Mouse (Mus musculus): ENCODE data around the gene Stmnd1. TPM values are rescaled to one million over a fixed set of nuclear protein-coding genes. Genes with fewer than 3 reads are reported as not detected.

Stmnd1 gene
- total and polyA plus RNA-seq, 2 experiments: not detected

DNA sequence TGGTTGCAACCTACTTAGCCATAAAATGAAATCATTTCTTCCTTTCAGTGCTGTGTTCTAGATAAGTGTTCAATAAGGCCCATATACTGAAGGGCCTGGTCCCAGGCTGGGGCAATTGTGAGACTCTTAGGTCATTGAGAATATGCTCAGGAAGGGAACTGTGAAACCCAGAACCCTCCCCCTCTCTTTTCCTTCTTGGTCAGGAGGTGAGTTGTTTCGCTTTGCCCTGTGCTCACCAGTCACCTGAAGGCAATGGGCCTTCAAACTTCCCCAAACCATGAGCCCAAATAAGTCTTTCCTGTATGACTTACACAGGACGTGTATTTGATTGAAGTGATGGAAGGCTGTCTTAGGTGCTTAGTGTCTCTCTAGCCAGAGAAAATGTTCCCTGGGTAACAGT is 64.3 kb downstream of the Stmnd1 start:
- H3K9ac ChIP-seq (ENCODE audit: low read depth, low read length): no peak overlapping the region
- no peaks in the 10 kb centered on the region for H3K36me3 ChIP-seq (ENCODE audit: control insufficient read depth, insufficient read depth, low read length)
- no peaks in the 10 kb centered on the region for H3K79me2 ChIP-seq (ENCODE audit: control insufficient read depth, insufficient read depth, low read length)
- H3K27ac ChIP-seq (replicated peaks; ENCODE audit: insufficient read depth, low read depth, low read length): no peak overlapping the region
- no peak overlapping the region for H3K4me3 ChIP-seq (ENCODE audit: insufficient read depth, low read depth, low read length)
- H3K4me1 ChIP-seq (ENCODE audit: control insufficient read depth, insufficient read depth, low read length): no peaks in the 10 kb centered on the region
- no peaks in the 10 kb centered on the region for H3K27me3 ChIP-seq (ENCODE audit: control insufficient read depth, insufficient read depth, low read length)
- TF ChIP-seq CTCF (IDR thresholded peaks at IDR 0.05; ENCODE audit: low read depth, low read length): no peak
- no peak for TF ChIP-seq POLR2A (IDR thresholded peaks at IDR 0.05; ENCODE audit: extremely low read depth, insufficient read depth, low read length)
- WGBS: 86% methylated on average over 2 of the region's 2 CpGs
- DNase-seq (ENCODE audit: extremely low read depth, low read depth, low spot score): no peak

DNA sequence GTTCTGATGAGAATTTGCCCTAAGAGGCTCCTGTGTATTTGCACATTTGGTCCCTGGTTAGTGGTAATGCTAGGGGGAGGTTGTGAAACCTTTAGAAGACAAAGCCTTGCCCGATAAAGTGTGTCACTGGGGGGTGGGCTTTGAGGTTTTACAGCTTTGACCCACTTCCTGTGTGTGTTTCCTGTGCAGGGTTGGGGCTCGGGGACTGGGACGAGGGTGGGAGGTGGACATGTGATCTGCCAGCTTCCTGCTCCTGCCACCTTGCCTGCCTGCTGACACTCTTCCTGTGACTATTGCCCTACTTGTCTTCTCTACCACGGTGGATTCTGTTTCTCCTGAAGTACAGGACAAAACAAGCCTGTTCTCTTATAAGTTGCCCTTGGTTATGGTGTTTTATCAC is 66.4 kb downstream of the Stmnd1 start:
- Histone ChIP-seq H3K27me3 (ENCODE audit: control insufficient read depth, insufficient read depth, low read length) (no peaks in the 10 kb centered on the region), H3K4me1 (ENCODE audit: control insufficient read depth, insufficient read depth, low read length) (no peaks in the 10 kb centered on the region), H3K79me2 (ENCODE audit: control insufficient read depth, insufficient read depth, low read length) (no peaks in the 10 kb centered on the region), H3K4me3 (ENCODE audit: insufficient read depth, low read depth, low read length) (no peak overlapping the region), H3K27ac (replicated peaks; ENCODE audit: insufficient read depth, low read depth, low read length) (no peak overlapping the region), H3K36me3 (ENCODE audit: control insufficient read depth, insufficient read depth, low read length) (no peaks in the 10 kb centered on the region), H3K9ac (ENCODE audit: low read depth, low read length) (no peak overlapping the region)
- no peak for TF ChIP-seq CTCF (IDR thresholded peaks at IDR 0.05; ENCODE audit: low read depth, low read length)
- no peak for TF ChIP-seq POLR2A (IDR thresholded peaks at IDR 0.05; ENCODE audit: extremely low read depth, insufficient read depth, low read length)
- DNase-seq (ENCODE audit: extremely low read depth, low read depth, low spot score): no peak
- 56% methylated on average over 4 of the region's 4 CpGs for whole genome bisulfite sequencing

DNA sequence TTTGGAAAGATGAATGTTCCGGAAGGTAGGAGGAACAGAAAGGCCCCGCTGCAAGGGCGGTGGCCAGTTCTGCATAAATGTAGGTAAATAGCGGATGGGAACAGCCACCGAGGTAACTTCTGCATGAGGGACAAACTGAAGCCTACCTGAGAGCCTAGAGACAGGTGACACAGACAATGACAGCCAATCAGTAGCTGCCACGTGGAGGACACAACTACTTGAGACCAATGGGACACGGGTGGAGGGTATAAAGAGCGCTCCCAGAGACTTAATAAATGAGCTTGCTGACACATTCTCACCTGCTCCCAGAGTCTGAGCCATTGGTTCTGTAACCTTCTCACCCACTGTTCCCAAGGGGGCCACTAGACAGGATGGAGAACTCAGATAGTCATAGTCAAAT is 67.1 kb downstream of the Stmnd1 start:
- no peak for TF ChIP-seq CTCF (IDR thresholded peaks at IDR 0.05; ENCODE audit: low read depth, low read length)
- no peak for TF ChIP-seq POLR2A (IDR thresholded peaks at IDR 0.05; ENCODE audit: extremely low read depth, insufficient read depth, low read length)
- Histone ChIP-seq H3K4me1 (ENCODE audit: control insufficient read depth, insufficient read depth, low read length) (no peaks in the 10 kb centered on the region), H3K4me3 (ENCODE audit: insufficient read depth, low read depth, low read length) (no peak overlapping the region), H3K27me3 (ENCODE audit: control insufficient read depth, insufficient read depth, low read length) (no peaks in the 10 kb centered on the region), H3K36me3 (ENCODE audit: control insufficient read depth, insufficient read depth, low read length) (no peaks in the 10 kb centered on the region), H3K79me2 (ENCODE audit: control insufficient read depth, insufficient read depth, low read length) (no peaks in the 10 kb centered on the region), H3K27ac (replicated peaks; ENCODE audit: insufficient read depth, low read depth, low read length) (no peak overlapping the region), H3K9ac (ENCODE audit: low read depth, low read length) (no peak overlapping the region)
- 94% methylated on average over 8 of the region's 8 CpGs for WGBS
- DNase-seq (ENCODE audit: extremely low read depth, low read depth, low spot score): no peak

DNA sequence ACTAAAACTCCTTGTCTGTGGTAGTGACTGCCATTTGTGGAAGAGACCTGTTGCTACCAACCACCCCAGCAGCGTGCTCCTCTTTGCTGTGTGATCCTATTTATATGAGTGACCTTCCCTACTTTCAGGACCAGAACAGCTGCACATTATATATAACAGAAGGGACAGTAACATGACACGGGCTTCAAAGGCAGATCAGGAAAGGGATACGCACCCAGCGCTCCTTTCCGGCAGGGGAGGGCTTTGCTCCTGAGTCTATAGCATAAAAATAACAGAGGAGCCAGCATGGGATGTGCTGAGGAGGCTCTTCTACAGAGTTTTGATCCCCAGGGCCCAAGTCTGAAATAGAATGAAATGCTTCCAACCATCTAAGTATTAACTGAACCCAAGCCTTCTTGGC is 67.9 kb downstream of the Stmnd1 start:
- no peak for DNase-seq (ENCODE audit: extremely low read depth, low read depth, low spot score)
- TF ChIP-seq POLR2A (IDR thresholded peaks at IDR 0.05; ENCODE audit: extremely low read depth, insufficient read depth, low read length): no peak
- H3K27me3 ChIP-seq (ENCODE audit: control insufficient read depth, insufficient read depth, low read length): no peaks in the 10 kb centered on the region
- 94% methylated on average over 5 of the region's 5 CpGs for WGBS
- H3K79me2 ChIP-seq (ENCODE audit: control insufficient read depth, insufficient read depth, low read length): no peaks in the 10 kb centered on the region
- H3K36me3 ChIP-seq (ENCODE audit: control insufficient read depth, insufficient read depth, low read length): no peaks in the 10 kb centered on the region
- H3K27ac ChIP-seq (replicated peaks; ENCODE audit: insufficient read depth, low read depth, low read length): no peak overlapping the region
- no peak overlapping the region for H3K4me3 ChIP-seq (ENCODE audit: insufficient read depth, low read depth, low read length)
- H3K4me1 ChIP-seq (ENCODE audit: control insufficient read depth, insufficient read depth, low read length): no peaks in the 10 kb centered on the region
- no peak overlapping the region for H3K9ac ChIP-seq (ENCODE audit: low read depth, low read length)

DNA sequence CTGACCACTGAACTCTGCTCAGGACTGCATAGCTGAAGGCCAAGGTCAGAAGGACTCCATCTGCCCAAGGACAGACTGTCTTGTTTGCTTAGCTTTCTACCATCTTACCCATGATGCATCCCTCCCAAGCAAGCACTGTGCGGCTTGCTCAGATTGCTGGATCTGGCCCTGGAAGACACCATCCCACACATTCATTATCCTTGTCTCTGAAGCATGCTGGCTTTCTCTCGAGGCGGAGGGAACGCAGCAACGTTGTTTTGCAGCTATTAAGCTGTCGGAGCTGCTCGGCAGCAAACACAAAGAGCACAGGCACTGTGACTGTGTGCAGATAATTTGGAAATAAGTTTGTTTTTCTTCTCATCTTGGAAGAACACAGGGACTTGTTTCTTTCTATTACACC is 69.7 kb downstream of the Stmnd1 start:
- Histone ChIP-seq H3K27me3 (ENCODE audit: control insufficient read depth, insufficient read depth, low read length) (no peaks in the 10 kb centered on the region), H3K27ac (replicated peaks; ENCODE audit: insufficient read depth, low read depth, low read length) (no peak overlapping the region), H3K79me2 (ENCODE audit: control insufficient read depth, insufficient read depth, low read length) (no peaks in the 10 kb centered on the region), H3K9ac (ENCODE audit: low read depth, low read length) (no peak overlapping the region), H3K36me3 (ENCODE audit: control insufficient read depth, insufficient read depth, low read length) (no peaks in the 10 kb centered on the region), H3K4me1 (ENCODE audit: control insufficient read depth, insufficient read depth, low read length) (no peaks in the 10 kb centered on the region), H3K4me3 (ENCODE audit: insufficient read depth, low read depth, low read length) (no peak overlapping the region)
- TF ChIP-seq POLR2A (IDR thresholded peaks at IDR 0.05; ENCODE audit: extremely low read depth, insufficient read depth, low read length) (no peak), CTCF (IDR thresholded peaks at IDR 0.05; ENCODE audit: low read depth, low read length) (no peak)
- no peak for DNase-seq (ENCODE audit: extremely low read depth, low read depth, low spot score)
- WGBS: 80% methylated on average over 7 of the region's 7 CpGs

DNA sequence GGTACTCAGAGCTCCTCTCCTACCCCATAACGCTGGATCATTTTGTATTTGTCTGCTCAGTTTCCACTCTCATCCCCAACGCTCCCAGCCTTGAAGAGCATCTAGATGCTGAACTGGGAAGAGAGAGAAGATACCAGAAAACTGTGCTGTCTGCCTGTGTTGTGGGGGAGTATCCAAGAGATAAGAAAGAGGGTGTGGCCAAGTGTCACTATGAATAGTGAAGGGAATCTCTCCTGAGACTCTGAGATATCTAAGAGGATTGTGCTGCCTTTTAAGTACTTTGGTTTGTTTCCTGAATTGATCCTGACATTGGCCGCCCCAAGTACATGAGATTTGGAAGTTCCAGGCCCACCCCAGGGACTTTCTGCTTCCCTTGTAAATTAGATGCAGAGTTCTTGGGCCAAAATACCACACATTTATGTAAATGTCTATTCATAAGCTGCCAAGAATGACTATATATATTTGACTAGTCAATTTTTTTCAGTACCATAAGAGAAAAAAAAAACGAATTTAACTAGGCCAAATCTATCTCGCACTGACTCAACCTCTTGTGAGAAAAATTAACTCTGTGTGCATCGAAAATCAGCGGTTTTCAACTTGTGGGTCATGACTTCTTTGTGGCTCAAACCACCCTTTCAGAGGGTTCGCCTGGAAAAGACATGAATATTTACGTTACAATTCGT is 73.5 kb downstream of the Stmnd1 start:
- no peak for TF ChIP-seq CTCF (IDR thresholded peaks at IDR 0.05; ENCODE audit: low read depth, low read length)
- TF ChIP-seq POLR2A (IDR thresholded peaks at IDR 0.05; ENCODE audit: extremely low read depth, insufficient read depth, low read length): no peak
- Histone ChIP-seq H3K36me3 (ENCODE audit: control insufficient read depth, insufficient read depth, low read length) (no peaks in the 10 kb centered on the region), H3K27me3 (ENCODE audit: control insufficient read depth, insufficient read depth, low read length) (no peaks in the 10 kb centered on the region), H3K4me1 (ENCODE audit: control insufficient read depth, insufficient read depth, low read length) (no peaks in the 10 kb centered on the region), H3K9ac (ENCODE audit: low read depth, low read length) (no peak overlapping the region), H3K79me2 (ENCODE audit: control insufficient read depth, insufficient read depth, low read length) (no peaks in the 10 kb centered on the region), H3K27ac (replicated peaks; ENCODE audit: insufficient read depth, low read depth, low read length) (no peak overlapping the region), H3K4me3 (ENCODE audit: insufficient read depth, low read depth, low read length) (no peak overlapping the region)
- 85% methylated on average over 10 of the region's 10 CpGs for WGBS
- DNase-seq (ENCODE audit: extremely low read depth, low read depth, low spot score): no peak
